Mouse (Mus musculus): ENCODE data around the gene Fpgs. TPM values are rescaled to one million over a fixed set of nuclear protein-coding genes. Genes with fewer than 3 reads are reported as not detected.

Fpgs gene
- polyA plus RNA-seq, 1 experiment from 2014 or later: 28.9 TPM

- no peaks in the 10 kb centered on the region for H3K27me3 ChIP-seq
- ChIA-PET CTCF (no interaction called here), POLR2A (interaction anchor here (1.3 kb wide), 1 partner anchor 9 kb away, joined by 4 read pairs; no protein-coding TSS in a partner anchor)
- DNase-seq (ENCODE audit: low read depth, low spot score) (no peak), ATAC-seq (no peak)
- in situ Hi-C loops (cut with MboI; ENCODE audit: low pct_unique_long_range_greater_than_20kb): no loop called here
- TF ChIP-seq CTCF (IDR thresholded peaks at IDR 0.05): no peak
These were observed 899 bp downstream of the Fpgs start for GRCm38 (mm10) chr2:32703046-32703445.

- ChIA-PET POLR2A (no interaction called here), CTCF (interaction anchor here (1.3 kb wide), 1 partner anchor 69 kb away, joined by 4 read pairs; no protein-coding TSS in a partner anchor)
- TF ChIP-seq CTCF (IDR thresholded peaks at IDR 0.05): no peak
- no peak for DNase-seq (ENCODE audit: low read depth, low spot score)
- ATAC-seq: no peak
- in situ Hi-C loops (cut with MboI; ENCODE audit: low pct_unique_long_range_greater_than_20kb): no loop called here
- H3K27me3 ChIP-seq: no peaks in the 10 kb centered on the region
These were observed 2.8 kb downstream of the Fpgs start for GRCm38 (mm10) chr2:32700966-32701743.

DNA sequence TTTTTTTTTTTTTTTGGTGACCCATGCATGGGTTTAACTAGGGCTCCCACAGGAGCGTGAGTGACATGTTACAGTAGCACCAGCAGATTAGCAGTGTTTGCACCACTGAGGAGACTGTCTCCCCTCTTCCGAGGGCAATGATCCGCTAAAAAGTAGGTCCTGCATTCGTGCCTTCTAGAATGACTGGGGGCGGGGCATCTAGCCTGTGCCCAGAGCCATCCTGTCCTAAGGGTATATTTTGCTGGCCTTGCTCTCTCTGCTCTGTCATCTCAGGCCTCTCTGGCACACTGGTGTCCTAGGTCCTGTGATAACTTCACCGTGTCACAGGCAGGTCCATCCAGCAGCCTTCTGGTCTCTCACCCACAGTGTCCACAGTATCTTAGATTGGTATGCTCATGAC lies 4.3 kb downstream of the Fpgs start:
- H3K27me3 ChIP-seq: no peaks in the 10 kb centered on the region
- no peak for TF ChIP-seq CTCF (IDR thresholded peaks at IDR 0.05)
- ATAC-seq: no peak
- DNase-seq (ENCODE audit: low read depth, low spot score): no peak
- CTCF ChIA-PET: no interaction called here
- in situ Hi-C loops (cut with MboI; ENCODE audit: low pct_unique_long_range_greater_than_20kb): no loop called here
- POLR2A ChIA-PET: interaction anchor here (1.0 to 1.3 kb wide), 2 partner anchors 10 to 11 kb away, joined by 3 read pairs; no protein-coding TSS in a partner anchor

DNA sequence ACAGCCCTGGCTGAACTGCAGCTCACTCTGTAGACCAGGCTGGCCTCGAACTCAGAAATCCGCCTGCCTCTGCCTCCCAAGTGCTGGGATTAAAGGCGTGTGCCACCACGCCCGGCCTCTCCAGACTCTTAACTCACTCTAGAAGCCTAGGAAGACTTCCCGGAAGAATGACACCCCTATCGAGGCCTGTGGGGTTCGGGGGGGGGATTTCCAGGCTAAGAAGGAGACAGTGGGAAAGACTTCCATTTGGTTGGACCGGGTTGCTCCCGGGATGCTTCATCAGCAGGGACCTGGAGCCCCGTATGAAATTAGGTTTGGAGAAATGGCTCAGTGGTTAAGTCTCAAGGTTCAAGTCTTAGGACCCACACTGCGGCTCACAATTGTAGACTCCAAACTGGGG lies 9.3 kb downstream of the Fpgs start:
- POLR2A ChIA-PET: interaction anchor here (1.0 kb wide), 1 partner anchor 87 kb away, joined by 3 read pairs; no protein-coding TSS in a partner anchor
- CTCF ChIA-PET: interaction anchor here (1.4 to 2.7 kb wide), 2 partner anchors 14 to 63 kb away, joined by 7 to 12 read pairs; no protein-coding TSS in a partner anchor
- no peaks in the 10 kb centered on the region for H3K27me3 ChIP-seq
- TF ChIP-seq CTCF (IDR thresholded peaks at IDR 0.05): no peak
- ATAC-seq (no peak), DNase-seq (ENCODE audit: low read depth, low spot score) (no peak)
- in situ Hi-C loops (cut with MboI; ENCODE audit: low pct_unique_long_range_greater_than_20kb): no loop called here

GRCm38 (mm10) chr2:32693823-32694411 lies 10.0 kb downstream of the Fpgs start:
- DNase-seq (ENCODE audit: low read depth, low spot score) (peak; percentile 86), ATAC-seq (peak; percentile 91)
- POLR2A ChIA-PET: interaction anchor here (1.0 to 1.3 kb wide), 2 partner anchors 63 to 86 kb away, joined by 3 read pairs; no protein-coding TSS in a partner anchor
- no peaks in the 10 kb centered on the region for H3K27me3 ChIP-seq
- CTCF ChIA-PET: interaction anchor here (1.4 to 2.7 kb wide), 2 partner anchors 15 to 62 kb away, joined by 7 to 12 read pairs; no protein-coding TSS in a partner anchor
- no peak for TF ChIP-seq CTCF (IDR thresholded peaks at IDR 0.05)
- in situ Hi-C loops (cut with MboI; ENCODE audit: low pct_unique_long_range_greater_than_20kb): no loop called here

DNA sequence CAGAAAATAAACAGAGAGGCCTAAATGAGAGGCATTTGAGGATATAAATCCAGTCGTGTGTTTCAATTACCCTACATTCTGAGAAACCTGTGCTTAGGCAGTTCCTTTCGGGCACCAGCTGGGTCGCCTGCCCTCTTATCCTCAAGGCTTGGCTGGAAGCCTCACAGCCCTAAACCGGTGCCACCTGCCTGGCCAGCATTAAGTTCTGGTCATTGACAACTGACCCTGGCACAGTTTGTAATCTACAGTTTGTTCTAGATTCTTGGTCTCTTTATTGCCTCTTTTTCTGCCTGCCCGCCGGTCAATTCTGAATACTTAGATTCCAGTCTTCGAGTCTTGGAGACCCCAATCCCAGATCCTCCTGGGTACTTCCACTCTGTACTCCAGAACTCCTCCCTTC lies 10.7 kb downstream of the Fpgs start:
- in situ Hi-C loops (cut with MboI; ENCODE audit: low pct_unique_long_range_greater_than_20kb): no loop called here

DNA sequence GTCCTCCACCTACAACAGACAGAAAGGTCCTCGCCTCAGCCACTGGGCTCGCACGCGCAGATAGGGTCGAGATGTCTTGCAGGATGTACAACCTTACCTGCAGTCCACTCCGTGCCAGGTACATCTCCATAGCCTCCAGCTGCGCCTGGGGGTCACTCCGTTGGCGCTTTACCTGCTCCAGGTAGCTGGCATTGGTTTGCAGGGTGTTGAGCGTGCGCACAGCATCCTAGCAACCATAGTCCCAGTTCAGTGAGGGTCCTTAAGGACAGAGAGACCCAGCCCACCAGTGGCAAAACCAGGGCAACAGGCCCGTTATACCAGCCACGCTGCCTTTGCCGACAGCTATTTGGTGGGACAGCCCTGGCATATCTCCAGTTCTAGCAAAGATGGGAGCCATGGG lies 11.4 kb downstream of the Fpgs start:
- CTCF ChIA-PET: interaction anchor here (2.7 kb wide), 1 partner anchor 61 kb away, joined by 12 read pairs; no protein-coding TSS in a partner anchor

More for the DNA sequence above, 10.7 kb downstream of the Fpgs start:
- no peak for TF ChIP-seq CTCF (IDR thresholded peaks at IDR 0.05)
- POLR2A ChIA-PET: interaction anchor here (1.3 kb wide), 1 partner anchor 62 kb away, joined by 3 read pairs; no protein-coding TSS in a partner anchor
- DNase-seq (ENCODE audit: low read depth, low spot score): no peak
- ATAC-seq: no peak
- CTCF ChIA-PET: interaction anchor here (1.4 to 2.7 kb wide), 2 partner anchors 16 to 61 kb away, joined by 7 to 12 read pairs; no protein-coding TSS in a partner anchor
- H3K27me3 ChIP-seq: no peaks in the 10 kb centered on the region

GRCm38 (mm10) chr2:32691041-32691440 lies 12.9 kb downstream of the Fpgs start:
- ChIA-PET POLR2A (no interaction called here), CTCF (interaction anchor here (1.0 kb wide), 2 partner anchors 59 to 61 kb away, joined by 3 to 5 read pairs; no protein-coding TSS in a partner anchor)
- in situ Hi-C loops (cut with MboI; ENCODE audit: low pct_unique_long_range_greater_than_20kb): no loop called here
- no peak for TF ChIP-seq CTCF (IDR thresholded peaks at IDR 0.05)
- no peak for ATAC-seq
- H3K27me3 ChIP-seq: no peaks in the 10 kb centered on the region
- no peak for DNase-seq (ENCODE audit: low read depth, low spot score)

More for the DNA sequence above, 11.4 kb downstream of the Fpgs start:
- DNase-seq (ENCODE audit: low read depth, low spot score) (no peak), ATAC-seq (no peak)
- H3K27me3 ChIP-seq: no peaks in the 10 kb centered on the region
- POLR2A ChIA-PET: no interaction called here
- TF ChIP-seq CTCF (IDR thresholded peaks at IDR 0.05): no peak
- in situ Hi-C loops (cut with MboI; ENCODE audit: low pct_unique_long_range_greater_than_20kb): no loop called here

GRCm38 (mm10) chr2:32689420-32689819 lies 14.5 kb downstream of the Fpgs start:
- CTCF ChIA-PET: interaction anchor here (0.5 to 2.6 kb wide), 18 partner anchors 9 to 114 kb away, joined by 3 to 51 read pairs (median 6); partner anchors contain the start of genes 9430097D07Rik, Eng, Pip5kl1 and Tor2a

GRCm38 (mm10) chr2:32687562-32687961 lies 16.4 kb downstream of the Fpgs start:
- ChIA-PET POLR2A (no interaction called here), CTCF (interaction anchor here (1.4 to 2.6 kb wide), 3 partner anchors 26 to 105 kb away, joined by 3 to 51 read pairs (median 6); no protein-coding TSS in a partner anchor)
- DNase-seq (ENCODE audit: low read depth, low spot score) (no peak), ATAC-seq (no peak)
- H3K27me3 ChIP-seq: no peaks in the 10 kb centered on the region
- in situ Hi-C loops (cut with MboI; ENCODE audit: low pct_unique_long_range_greater_than_20kb): loop anchor here (5.0 kb wide), 2 partner anchors 55 to 100 kb away; partner anchors contain the start of gene St6galnac4
- TF ChIP-seq CTCF (IDR thresholded peaks at IDR 0.05): no peak

More at GRCm38 (mm10) chr2:32689420-32689819, 14.5 kb downstream of the Fpgs start:
- POLR2A ChIA-PET: no interaction called here
- TF ChIP-seq CTCF (IDR thresholded peaks at IDR 0.05): no peak
- no peak for ATAC-seq
- peak; percentile 64 for DNase-seq (ENCODE audit: low read depth, low spot score)
- in situ Hi-C loops (cut with MboI; ENCODE audit: low pct_unique_long_range_greater_than_20kb): loop anchor here (5.0 kb wide), 2 partner anchors 57 to 102 kb away; partner anchors contain the start of gene St6galnac4
- H3K27me3 ChIP-seq: no peaks in the 10 kb centered on the region
